Mouse (Mus musculus): Measurements from ENCODE around the gene Lgals3bp. TPM values are rescaled to one million over a fixed set of nuclear protein-coding genes. Genes with fewer than 3 reads are reported as not detected.

Gene Lgals3bp
- polyA plus RNA-seq (2021) = 113 TPM

DNA sequence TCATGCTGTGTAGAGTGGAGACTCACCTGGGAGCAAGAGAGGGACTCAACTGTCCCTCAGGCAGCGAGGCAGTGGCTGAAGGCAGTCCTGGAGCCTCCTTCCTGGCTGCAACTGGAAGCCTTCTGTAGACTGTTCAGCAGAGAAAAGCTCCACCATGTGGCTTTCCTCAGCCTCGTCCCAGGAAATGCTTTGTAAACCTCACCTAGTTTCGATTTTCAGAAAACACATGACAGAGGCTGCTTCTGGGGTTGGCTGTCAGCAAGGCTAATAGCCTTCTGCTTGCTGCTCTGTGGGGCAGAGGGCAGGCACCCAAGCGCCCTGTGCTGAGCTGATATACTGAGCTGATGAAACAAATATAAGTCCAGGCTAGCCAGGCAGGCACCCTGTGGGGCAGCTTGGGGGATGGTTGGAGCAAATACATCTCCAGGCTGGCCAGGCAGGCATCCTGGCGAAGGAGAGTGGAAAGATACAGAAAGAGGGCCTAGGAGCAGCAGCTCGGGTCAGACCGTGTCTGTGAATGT is at the start of gene Lgals3bp:
TSS of gene Lgals3bp (minus strand) at position 333 of the 521 bp plus-strand sequence.
- DNase-seq (ENCODE audit: low read depth, low spot score) (peak; percentile 66), ATAC-seq (peak; percentile 78)
- TF ChIP-seq CTCF (IDR thresholded peaks at IDR 0.05) = no peak
- CTCF ChIA-PET = interaction anchor here (0.8 to 1.3 kb wide), 4 partner anchors 8 to 77 kb away, joined by 3 to 4 read pairs (median 4); no protein-coding TSS in a partner anchor
- POLR2A ChIA-PET = interaction anchor here (1.3 kb wide), 1 partner anchor 112 kb away, joined by 3 read pairs; the partner anchor contains the start of gene Usp36
- in situ Hi-C loops (cut with MboI; ENCODE audit: low pct_unique_long_range_greater_than_20kb) = no loop called here
- no peaks in the 10 kb centered on the region for H3K27me3 ChIP-seq

DNA sequence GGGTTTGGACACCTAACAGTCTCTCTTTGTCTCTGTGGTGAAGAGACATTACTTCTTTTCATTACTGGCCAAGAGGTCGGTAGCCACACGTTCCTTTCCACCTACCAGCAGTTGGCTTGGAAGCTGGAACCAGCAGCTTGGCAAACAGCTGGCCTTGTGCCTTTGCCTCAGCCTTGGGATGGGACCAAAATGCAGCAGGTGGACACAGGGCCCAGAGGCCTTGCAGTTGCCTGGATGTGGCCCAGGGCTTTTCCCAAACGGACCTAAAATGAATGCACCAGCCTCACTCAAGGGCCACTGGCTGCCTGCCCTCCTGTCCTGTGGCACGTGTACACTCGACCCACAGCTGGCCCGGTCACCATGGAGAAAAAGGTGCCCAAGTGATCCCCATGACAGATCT is 49.3 kb upstream of the Lgals3bp start:
- in situ Hi-C loops (cut with MboI; ENCODE audit: low pct_unique_long_range_greater_than_20kb) = no loop called here
- ChIA-PET POLR2A (no interaction called here), CTCF (interaction anchor here (1.7 kb wide), 1 partner anchor 288 kb away, joined by 3 read pairs; no protein-coding TSS in a partner anchor)
- no peaks in the 10 kb centered on the region for H3K27me3 ChIP-seq
- DNase-seq (ENCODE audit: low read depth, low spot score) (no peak), ATAC-seq (no peak)
- TF ChIP-seq CTCF (IDR thresholded peaks at IDR 0.05) = no peak

DNA sequence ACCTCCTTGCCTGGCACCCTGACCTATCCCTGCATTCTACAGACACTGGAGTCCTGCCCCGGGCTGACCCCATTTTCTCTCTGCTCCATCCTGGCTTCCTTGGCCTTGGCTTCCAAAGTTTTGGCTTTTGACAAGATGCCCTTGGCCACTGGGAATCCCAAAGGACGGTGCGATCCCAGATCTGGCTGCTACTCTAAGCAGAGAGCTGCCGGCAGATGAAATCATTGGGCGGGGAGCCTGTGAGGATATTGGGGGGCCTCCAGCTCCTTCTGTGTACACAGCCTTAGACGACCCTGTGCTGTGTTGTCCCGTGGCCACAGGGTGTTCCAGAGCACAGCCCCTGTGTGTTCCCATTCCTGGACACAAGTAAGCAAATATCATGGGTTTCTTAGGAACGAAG is 46.5 kb upstream of the Lgals3bp start:
- POLR2A ChIA-PET = no interaction called here
- no peak for DNase-seq (ENCODE audit: low read depth, low spot score)

DNA sequence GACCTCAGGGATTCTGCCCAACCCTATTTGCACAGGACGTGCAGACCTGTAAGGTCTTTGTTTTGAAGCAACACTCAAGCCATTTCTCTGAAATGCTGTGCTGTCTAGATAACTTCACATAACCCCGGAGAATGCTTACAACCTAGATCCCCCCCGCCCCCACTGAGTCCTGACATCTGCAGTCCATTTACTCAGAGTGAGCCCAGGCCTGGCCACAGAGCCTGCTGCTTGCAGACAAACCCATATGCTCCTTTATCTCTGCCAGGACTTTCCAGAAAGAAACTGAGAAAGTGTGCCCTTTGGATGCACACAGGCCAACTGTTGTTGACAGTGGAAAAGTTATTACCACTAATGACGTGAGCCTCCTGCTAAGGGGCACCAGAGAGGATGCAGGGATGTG is 45.5 kb upstream of the Lgals3bp start:
- no peak for ATAC-seq
- TF ChIP-seq CTCF (IDR thresholded peaks at IDR 0.05) = no peak
- no peaks in the 10 kb centered on the region for H3K27me3 ChIP-seq
- ChIA-PET CTCF (no interaction called here), POLR2A (no interaction called here)
- in situ Hi-C loops (cut with MboI; ENCODE audit: low pct_unique_long_range_greater_than_20kb) = loop anchor here (5.0 kb wide), 1 partner anchor 295 kb away; no protein-coding TSS in a partner anchor
- no peak for DNase-seq (ENCODE audit: low read depth, low spot score)

More for the DNA sequence above, 46.5 kb upstream of the Lgals3bp start:
- in situ Hi-C loops (cut with MboI; ENCODE audit: low pct_unique_long_range_greater_than_20kb) = loop anchor here (5.0 kb wide), 1 partner anchor 294 kb away; no protein-coding TSS in a partner anchor
- no peaks in the 10 kb centered on the region for H3K27me3 ChIP-seq
- no peak for ATAC-seq
- CTCF ChIA-PET = interaction anchor here (0.6 to 1.9 kb wide), 3 partner anchors 12 to 291 kb away, joined by 3 to 8 read pairs (median 7); no protein-coding TSS in a partner anchor
- TF ChIP-seq CTCF (IDR thresholded peaks at IDR 0.05) = no peak

DNA sequence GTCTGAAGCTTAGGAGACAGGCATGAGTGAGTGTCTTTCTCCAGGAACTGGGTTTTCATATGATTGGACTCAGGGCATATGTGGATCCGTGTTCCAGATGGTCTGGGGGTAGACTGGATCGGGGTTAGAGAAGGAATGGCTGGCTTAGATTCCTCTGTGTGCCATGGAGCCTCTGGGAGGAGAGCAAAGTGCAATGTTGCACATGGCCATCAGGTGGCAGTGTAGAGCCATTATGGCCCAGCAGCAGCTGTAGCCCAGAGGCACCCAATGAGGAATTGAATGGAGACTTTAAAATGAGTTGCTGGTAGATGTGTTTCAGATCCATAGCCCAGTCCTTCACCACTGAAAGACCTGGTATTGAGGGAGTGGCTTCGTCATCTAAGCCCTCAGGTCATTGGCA is 44.0 kb upstream of the Lgals3bp start:
- peak; percentile 93 for TF ChIP-seq CTCF (IDR thresholded peaks at IDR 0.05)
- in situ Hi-C loops (cut with MboI; ENCODE audit: low pct_unique_long_range_greater_than_20kb) = loop anchor here (5.0 kb wide), 1 partner anchor 296 kb away; no protein-coding TSS in a partner anchor
- DNase-seq (ENCODE audit: low read depth, low spot score) (no peak), ATAC-seq (no peak)
- H3K27me3 ChIP-seq = no peaks in the 10 kb centered on the region
- POLR2A ChIA-PET = interaction anchor here (1.1 kb wide), 1 partner anchor 28 kb away, joined by 3 read pairs; no protein-coding TSS in a partner anchor
- CTCF ChIA-PET = interaction anchor here (1.1 to 5.2 kb wide), 6 partner anchors 15 to 293 kb away, joined by 3 to 113 read pairs (median 4); partner anchors contain the start of gene Cant1

DNA sequence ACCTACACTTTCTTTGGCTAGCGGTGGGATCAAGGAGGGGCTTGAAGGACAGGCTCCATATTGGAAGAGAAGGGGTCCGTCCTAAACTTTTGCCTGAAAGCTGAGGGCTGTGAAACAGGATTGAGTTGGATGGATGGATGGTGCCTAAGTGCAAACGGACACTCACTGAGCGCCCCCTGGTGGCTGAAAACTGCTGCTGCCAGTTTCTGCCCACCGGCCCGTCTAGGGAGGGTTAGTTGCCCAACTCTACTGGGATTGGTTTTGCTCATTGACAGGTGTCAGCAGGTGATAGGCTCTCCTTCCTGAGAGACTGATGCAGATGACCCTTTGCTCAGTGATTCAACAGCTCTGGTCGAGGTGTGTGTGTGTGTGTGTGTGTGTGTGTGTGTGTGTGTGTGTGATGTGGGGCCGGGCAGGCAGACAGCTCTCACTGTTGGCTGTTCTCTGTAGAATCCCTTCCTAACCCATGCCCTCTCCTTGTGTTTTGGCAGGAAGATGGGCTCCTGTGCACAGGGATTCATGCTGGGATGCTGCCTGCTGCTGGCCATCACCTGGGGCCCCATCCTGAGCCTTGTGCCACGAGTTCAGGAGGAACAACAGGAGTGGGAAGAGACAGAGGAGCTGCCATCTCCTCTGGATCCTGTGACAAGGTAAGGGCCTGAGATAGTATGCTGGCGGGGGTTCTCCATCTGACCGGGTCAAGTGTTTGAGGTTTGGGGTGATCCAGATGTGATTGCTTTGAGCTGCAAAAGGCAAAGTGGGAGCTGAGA is 41.5 kb upstream of the Lgals3bp start:
- ChIA-PET CTCF (interaction anchor here (1.2 to 5.2 kb wide), 11 partner anchors 9 to 296 kb away, joined by 3 to 113 read pairs (median 5); partner anchors contain the start of genes C1qtnf1, Cant1 and Cep295nl), POLR2A (interaction anchor here (0.8 to 1.9 kb wide), 4 partner anchors 14 to 24 kb away, joined by 3 to 14 read pairs (median 4); no protein-coding TSS in a partner anchor)
- ATAC-seq (no peak), DNase-seq (ENCODE audit: low read depth, low spot score) (no peak)
- in situ Hi-C loops (cut with MboI; ENCODE audit: low pct_unique_long_range_greater_than_20kb) = no loop called here
- TF ChIP-seq CTCF (IDR thresholded peaks at IDR 0.05) = no peak
- H3K27me3 ChIP-seq = no peaks in the 10 kb centered on the region

DNA sequence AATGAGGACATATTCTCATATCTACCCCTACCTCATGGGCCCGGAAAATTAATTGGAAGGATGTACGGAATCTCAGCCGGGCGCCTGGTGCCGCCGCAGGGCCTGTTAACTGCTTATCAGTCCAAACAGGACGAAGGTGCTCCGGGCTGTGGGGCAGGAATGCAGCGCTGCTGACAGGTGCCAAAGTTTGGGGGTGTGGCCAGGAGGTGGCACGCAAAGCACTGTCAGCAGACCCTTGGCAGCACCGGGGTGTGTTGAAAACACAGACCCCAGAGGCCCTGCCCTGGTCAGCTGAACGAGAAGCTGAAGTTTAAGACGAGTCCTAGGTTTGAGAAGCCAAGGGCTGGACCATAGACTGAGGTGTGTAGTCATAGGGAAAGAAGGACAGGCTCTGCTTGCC is 40.8 kb upstream of the Lgals3bp start:
- no peak for DNase-seq (ENCODE audit: low read depth, low spot score)
- ChIA-PET CTCF (interaction anchor here (1.2 to 5.2 kb wide), 7 partner anchors 11 to 100 kb away, joined by 3 to 113 read pairs (median 11); partner anchors contain the start of genes C1qtnf1, Cant1 and Cep295nl), POLR2A (interaction anchor here (1.0 to 1.9 kb wide), 3 partner anchors 14 to 23 kb away, joined by 3 to 14 read pairs (median 3); no protein-coding TSS in a partner anchor)
- H3K27me3 ChIP-seq = no peaks in the 10 kb centered on the region
- no peak for TF ChIP-seq CTCF (IDR thresholded peaks at IDR 0.05)
- in situ Hi-C loops (cut with MboI; ENCODE audit: low pct_unique_long_range_greater_than_20kb) = no loop called here
- no peak for ATAC-seq

DNA sequence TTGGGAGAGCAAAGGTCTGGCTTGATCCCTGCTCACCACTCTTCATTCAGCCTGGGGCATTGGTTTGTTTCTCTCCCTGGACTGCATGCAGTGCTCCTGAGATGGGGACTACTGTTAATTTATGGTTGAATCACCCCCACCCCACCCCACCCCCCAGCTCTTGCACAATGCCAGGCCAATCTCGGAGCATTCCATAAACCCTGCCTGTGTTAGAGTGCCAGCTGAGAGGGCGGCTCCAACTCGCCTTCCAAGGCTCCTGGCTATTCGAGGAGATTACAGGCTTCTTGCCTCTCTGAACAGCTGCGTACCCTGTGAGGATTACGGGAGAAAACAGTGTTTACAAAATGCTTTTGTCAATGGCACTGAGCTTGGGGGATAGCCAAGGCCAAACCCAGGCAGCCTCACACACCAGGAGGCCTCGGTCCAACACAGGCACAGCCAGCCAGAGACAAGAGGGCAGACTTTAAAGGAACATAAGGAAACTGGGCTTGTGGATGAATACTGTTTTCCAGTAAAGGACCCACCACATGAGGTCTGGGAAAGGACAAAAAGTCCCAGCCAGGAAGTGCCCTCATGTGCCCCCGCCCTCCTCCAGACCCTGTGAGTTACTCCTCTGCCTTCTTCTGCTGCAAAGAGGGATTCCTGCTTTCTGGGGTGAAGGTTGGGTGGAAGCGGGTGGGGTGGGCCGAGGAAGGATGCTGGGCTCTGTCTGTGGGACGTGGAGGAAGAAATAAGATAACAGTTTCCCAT is 36.9 kb upstream of the Lgals3bp start:
- in situ Hi-C loops (cut with MboI; ENCODE audit: low pct_unique_long_range_greater_than_20kb) = no loop called here
- ChIA-PET CTCF (interaction anchor here (1.3 to 3.3 kb wide), 2 partner anchors 8 to 16 kb away, joined by 4 to 34 read pairs; no protein-coding TSS in a partner anchor), POLR2A (no interaction called here)
- no peaks in the 10 kb centered on the region for H3K27me3 ChIP-seq
- TF ChIP-seq CTCF (IDR thresholded peaks at IDR 0.05) = no peak
- peak; percentile 58 for DNase-seq (ENCODE audit: low read depth, low spot score)
- no peak for ATAC-seq

DNA sequence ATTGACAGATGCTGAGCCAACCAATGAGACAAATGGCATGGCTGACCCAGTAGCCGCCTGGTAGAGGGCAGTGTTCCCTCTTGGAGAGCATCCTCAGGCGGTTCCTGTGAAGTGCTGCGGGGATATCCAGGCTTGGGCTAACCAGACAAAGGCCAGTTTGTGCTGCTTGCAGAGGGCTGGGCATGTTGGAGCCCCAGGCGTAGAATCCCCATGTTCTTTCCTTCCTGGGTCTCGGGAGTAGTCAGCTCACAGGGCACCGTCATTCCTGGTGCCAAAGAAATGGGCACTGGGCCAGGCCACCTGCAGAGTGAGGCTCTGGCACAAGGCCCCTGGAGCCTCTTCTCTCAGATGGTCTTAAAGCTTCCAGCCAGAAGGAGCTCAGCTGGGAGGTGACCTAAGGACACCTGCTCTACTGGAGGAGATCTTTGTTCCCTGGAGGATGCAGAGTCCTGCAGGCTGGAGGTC is 34.6 kb upstream of the Lgals3bp start:
- H3K27me3 ChIP-seq = no peaks in the 10 kb centered on the region
- ATAC-seq (peak; percentile 48), DNase-seq (ENCODE audit: low read depth, low spot score) (peak; percentile 75)
- POLR2A ChIA-PET = no interaction called here
- CTCF ChIA-PET = interaction anchor here (3.9 kb wide), 1 partner anchor 12 kb away, joined by 36 read pairs; no protein-coding TSS in a partner anchor
- in situ Hi-C loops (cut with MboI; ENCODE audit: low pct_unique_long_range_greater_than_20kb) = no loop called here
- TF ChIP-seq CTCF (IDR thresholded peaks at IDR 0.05) = no peak

DNA sequence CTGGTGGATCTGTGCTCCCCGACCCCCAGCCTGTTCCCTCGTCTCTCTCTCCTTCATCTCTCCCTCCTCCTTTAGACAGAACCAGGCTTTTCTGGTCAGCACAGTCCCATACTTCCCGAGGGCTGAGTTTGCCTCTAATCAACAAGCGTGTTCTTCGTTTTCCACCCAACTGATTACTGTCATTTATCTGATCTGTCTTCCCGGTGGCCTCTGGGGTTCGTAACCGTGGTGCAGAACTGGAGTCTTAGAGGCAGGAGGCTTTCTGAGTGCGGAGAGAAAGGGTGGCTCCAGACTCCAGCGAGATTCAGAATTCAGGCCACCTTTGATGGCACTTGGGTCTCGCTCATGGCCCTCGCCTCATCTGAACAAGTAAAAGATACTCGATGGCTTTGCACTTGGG is 32.2 kb upstream of the Lgals3bp start:
- H3K27me3 ChIP-seq = no peaks in the 10 kb centered on the region
- ChIA-PET CTCF (interaction anchor here (1.4 to 3.9 kb wide), 2 partner anchors 10 kb away, joined by 4 to 36 read pairs; no protein-coding TSS in a partner anchor), POLR2A (no interaction called here)
- ATAC-seq (no peak), DNase-seq (ENCODE audit: low read depth, low spot score) (no peak)
- no peak for TF ChIP-seq CTCF (IDR thresholded peaks at IDR 0.05)
- in situ Hi-C loops (cut with MboI; ENCODE audit: low pct_unique_long_range_greater_than_20kb) = no loop called here

All from Patski (cell line).